Mouse (Mus musculus) liver, embryonic 14.5 days (tissue): ENCODE measurements around the gene Wnt11. TPM values are rescaled to one million over a fixed set of nuclear protein-coding genes. Genes with fewer than 3 reads are reported as not detected.

Experiments
- ATAC-seq: fragments of 200-750 bp; cut with Nextera tagmentation; 2 replicates; pipeline ENCODE4 v1.8.0; 2017; ENCODE audit warnings: moderate number of reproducible peaks, mild to moderate bottlenecking, moderate library complexity; ENCODE audit not compliant: insufficient read depth
- DNase-seq, 3 experiments: peaks; one replicate each; pipeline ENCODE4 v3.0.0-alpha.2; 2012 to 2013; ENCODE audit warnings: low read depth in 3 of 3, low spot score in 3 of 3
- H3K27ac ChIP-seq: fragments of 300-500 bp; sonication (generic); 2 replicates; pipeline ENCODE4 v1.5.1; 2014; ENCODE audit warnings: moderate library complexity, mild to moderate bottlenecking, control low read depth, inconsistent platforms
- H3K27me3 ChIP-seq: fragments of 300-500 bp; sonication (generic); 2 replicates; pipeline ENCODE4 v1.6.1; 2014; ENCODE audit warnings: mild to moderate bottlenecking, low read length, moderate library complexity; ENCODE audit not compliant: control insufficient read depth, insufficient read depth
- H3K36me3 ChIP-seq: fragments of 300-500 bp; sonication (generic); replicated peaks from 2 replicates; pipeline ENCODE4 v1.6.1; 2014; ENCODE audit warnings: low read depth; ENCODE audit not compliant: control insufficient read depth, insufficient read depth
- H3K4me1 ChIP-seq, 2 experiments: fragments of 200-500 bp in 1 of 2; fragments of 300-500 bp in 1 of 2; sonication (generic) in 1 of 2; replicated peaks; 2 replicates each; pipeline ENCODE4 v1.6.1; 2012 to 2014; ENCODE audit warnings: antibody characterized with exemption in 1 of 2, inconsistent platforms in 1 of 2, low read length in 1 of 2; ENCODE audit not compliant: control insufficient read depth in 2 of 2, insufficient read depth in 2 of 2
- H3K4me2 ChIP-seq: fragments of 300-500 bp; sonication (generic); 2 replicates; pipeline ENCODE4 v1.6.1; 2014; ENCODE audit warnings: low read depth, mild to moderate bottlenecking, control low read depth, moderate library complexity
- H3K4me3 ChIP-seq, 2 experiments: fragments of 200-500 bp in 1 of 2; fragments of 300-500 bp in 1 of 2; sonication (generic) in 1 of 2; 2 replicates each; pipeline ENCODE4 v1.5.1; 2012 to 2014; ENCODE audit warnings: low read depth in 2 of 2, low read length in 2 of 2, mild to moderate bottlenecking in 2 of 2, control low read depth in 1 of 2, inconsistent platforms in 1 of 2, moderate library complexity in 1 of 2; ENCODE audit not compliant: insufficient read depth in 1 of 2
- H3K9ac ChIP-seq: fragments of 300-500 bp; sonication (generic); replicated peaks from 2 replicates; pipeline ENCODE4 v1.6.1; 2014; ENCODE audit warnings: mild to moderate bottlenecking, control low read depth, moderate library complexity
- H3K9me3 ChIP-seq: fragments of 300-500 bp; sonication (generic); 2 replicates; pipeline ENCODE4 v1.6.1; 2016; ENCODE audit warnings: low read length, mixed read lengths; ENCODE audit not compliant: control insufficient read depth
- CTCF ChIP-seq: IDR thresholded peaks from 2 replicates; pipeline ENCODE4 v1.5.1; 2016; ENCODE audit warnings: antibody characterized with exemption, low read depth, control low read depth
- EP300 ChIP-seq: IDR thresholded peaks from 2 replicates; pipeline ENCODE4 v1.6.1; 2016; ENCODE audit warnings: antibody characterized with exemption, low read depth
- WGBS: fragments of 180-500 bp; shearing (Covaris S2); extraction: QIAGEN DNeasy Blood & Tissue Kit; methylation state at CpG from one replicate; pipeline ENCODE4 v1.1.7; 2014; ENCODE audit not compliant: insufficient replicate concordance; 5-methylcytosine and 5-hydroxymethylcytosine counted together
- polyA plus RNA-seq, 2 experiments: library from polyadenylated mRNA; depleted of rRNA in 1 of 2; stranded (reverse) in 1 of 2; unstranded in 1 of 2; fragments of >200 nt; fragmentation: Nextera tagmentation in 1 of 2; extraction: Ambion mirVana in 1 of 2; gene quantifications; 2 replicates each; pipeline versions ENCODE4 v1.2.1 to v1.2.3; 2012 to 2014

Gene Wnt11
- polyA plus RNA-seq, 2 experiments, result 0.46 to 0.95 TPM

- Histone ChIP-seq H3K27ac (no peak overlapping the region), H3K36me3 (no peaks in the 10 kb centered on the region), H3K4me2 (no peak overlapping the region), H3K9ac (no peak overlapping the region), H3K9me3 (no peaks in the 10 kb centered on the region), H3K27me3 (no peaks in the 10 kb centered on the region), H3K4me3 (no peak overlapping the region), H3K4me1 (0 out of 4 replicates have a peak, but pooled peaks cover 0 to 5% of the 10 kb centered on the region in 2 experiments)
- no peak for ATAC-seq
- WGBS, result 54% methylated on average over 13 of the region's 13 CpGs
- no peak for DNase-seq
- TF ChIP-seq EP300 (no peak), CTCF (no peak)
Measured at GRCm38 (mm10) chr7:98875390-98875990, 40.6 kb downstream of the Wnt11 start.

GRCm38 (mm10) chr7:98876119-98876518 lies 41.2 kb downstream of the Wnt11 start:
- H3K4me1 ChIP-seq, result 0 out of 4 replicates have a peak, but pooled peaks cover 0 to 5% of the 10 kb centered on the region in 2 experiments
- no peak overlapping the region for H3K4me2 ChIP-seq
- TF ChIP-seq CTCF (no peak), EP300 (no peak)
- ATAC-seq, result no peak
- no peak overlapping the region for H3K4me3 ChIP-seq
- H3K27me3 ChIP-seq, result no peaks in the 10 kb centered on the region
- H3K27ac ChIP-seq, result no peak overlapping the region
- no peaks in the 10 kb centered on the region for H3K9me3 ChIP-seq
- no peak for DNase-seq
- no peaks in the 10 kb centered on the region for H3K36me3 ChIP-seq
- WGBS, result 46% methylated on average over 13 of the region's 13 CpGs
- H3K9ac ChIP-seq, result no peak overlapping the region

GRCm38 (mm10) chr7:98879176-98879575 lies 44.3 kb downstream of the Wnt11 start:
- ATAC-seq, result no peak
- WGBS, result 87% methylated on average over 2 of the region's 2 CpGs
- 0 out of 4 replicates have a peak, but pooled peaks cover 0 to 5% of the 10 kb centered on the region in 2 experiments for H3K4me1 ChIP-seq
- no peak for DNase-seq
- no peak overlapping the region for H3K4me2 ChIP-seq
- H3K4me3 ChIP-seq, result no peak overlapping the region
- H3K27me3 ChIP-seq, result no peaks in the 10 kb centered on the region
- no peaks in the 10 kb centered on the region for H3K36me3 ChIP-seq
- H3K9me3 ChIP-seq, result no peaks in the 10 kb centered on the region
- TF ChIP-seq CTCF (no peak), EP300 (no peak)
- H3K9ac ChIP-seq, result no peak overlapping the region
- H3K27ac ChIP-seq, result no peak overlapping the region

GRCm38 (mm10) chr7:98881887-98882286 lies 47.0 kb downstream of the Wnt11 start:
- no peaks in the 10 kb centered on the region for H3K36me3 ChIP-seq
- H3K4me1 ChIP-seq, result no peaks in the 10 kb centered on the region
- H3K9ac ChIP-seq, result no peak overlapping the region
- ATAC-seq (no peak), DNase-seq (no peak)
- TF ChIP-seq CTCF (0 out of 2 replicates have a peak, but pooled peaks have one; percentile 23), EP300 (no peak)
- no peak overlapping the region for H3K4me2 ChIP-seq
- H3K27ac ChIP-seq, result no peak overlapping the region
- no peaks in the 10 kb centered on the region for H3K27me3 ChIP-seq
- H3K4me3 ChIP-seq, result no peak overlapping the region
- H3K9me3 ChIP-seq, result no peaks in the 10 kb centered on the region
- WGBS, result 55% methylated on average over 4 of the region's 4 CpGs

GRCm38 (mm10) chr7:98887811-98888261 lies 52.9 kb downstream of the Wnt11 start:
- H3K4me1 ChIP-seq, result no peaks in the 10 kb centered on the region
- H3K4me2 ChIP-seq, result no peak overlapping the region
- H3K9me3 ChIP-seq, result no peaks in the 10 kb centered on the region
- ATAC-seq (no peak), DNase-seq (no peak)
- 80% methylated on average over 22 of the region's 22 CpGs for WGBS
- no peaks in the 10 kb centered on the region; the same call in 1 of the 2 replicates for H3K36me3 ChIP-seq
- no peak overlapping the region for H3K9ac ChIP-seq
- H3K27ac ChIP-seq, result no peak overlapping the region
- no peak for TF ChIP-seq CTCF
- TF ChIP-seq EP300, result no peak
- H3K4me3 ChIP-seq, result no peak overlapping the region
- no peaks in the 10 kb centered on the region for H3K27me3 ChIP-seq
